Mouse (Mus musculus) right cerebral cortex, postnatal 36 days (tissue): Measurements from ENCODE around the gene Clpb.

ENCODE experiments used
- DNase-seq, 2 experiments: peaks; one replicate each; pipeline ENCODE4 v3.0.0; 2022; ENCODE audit warnings: low spot score in 2 of 2, mixed read lengths in 1 of 2

Clpb gene

GRCm38 (mm10) chr7:101821571-101822501, 158.4 kb downstream of the Clpb start:
- no peak for DNase-seq

- no peak for DNase-seq
These were observed 159.7 kb downstream of the Clpb start for GRCm38 (mm10) chr7:101822836-101823757.

GRCm38 (mm10) chr7:101823758-101824630, 160.6 kb downstream of the Clpb start:
- no peak for DNase-seq

- DNase-seq: no peak
These were observed 166.9 kb downstream of the Clpb start for GRCm38 (mm10) chr7:101830373-101830772.

GRCm38 (mm10) chr7:101831437-101831836, 168.0 kb downstream of the Clpb start:
- no peak for DNase-seq

- DNase-seq: no peak
These were observed 168.9 kb downstream of the Clpb start for GRCm38 (mm10) chr7:101832372-101832771.

GRCm38 (mm10) chr7:101833352-101833751, 169.9 kb downstream of the Clpb start:
- DNase-seq: no peak

- no peak for DNase-seq
These were observed 170.6 kb downstream of the Clpb start for GRCm38 (mm10) chr7:101833916-101834584.

GRCm38 (mm10) chr7:101834903-101835302, 171.5 kb downstream of the Clpb start:
- no peak for DNase-seq

GRCm38 (mm10) chr7:101835457-101836109, 172.2 kb downstream of the Clpb start:
- no peak for DNase-seq

- peak in 1 of 2 experiments; percentile 25 for DNase-seq
These were observed 173.1 kb downstream of the Clpb start for GRCm38 (mm10) chr7:101836271-101837153.

- DNase-seq: no peak
These were observed 173.7 kb downstream of the Clpb start for GRCm38 (mm10) chr7:101837154-101837605.

- peak; percentile 72 to 83 for DNase-seq
These were observed 174.4 kb downstream of the Clpb start, which contains the start of gene Inppl1 for GRCm38 (mm10) chr7:101837606-101838471. Gene Inppl1, minus strand, starts transcription at chr7:101838229.

- DNase-seq: no peak
These were observed 180.8 kb downstream of the Clpb start for GRCm38 (mm10) chr7:101844186-101844585.
